In the genomic region with DNA sequence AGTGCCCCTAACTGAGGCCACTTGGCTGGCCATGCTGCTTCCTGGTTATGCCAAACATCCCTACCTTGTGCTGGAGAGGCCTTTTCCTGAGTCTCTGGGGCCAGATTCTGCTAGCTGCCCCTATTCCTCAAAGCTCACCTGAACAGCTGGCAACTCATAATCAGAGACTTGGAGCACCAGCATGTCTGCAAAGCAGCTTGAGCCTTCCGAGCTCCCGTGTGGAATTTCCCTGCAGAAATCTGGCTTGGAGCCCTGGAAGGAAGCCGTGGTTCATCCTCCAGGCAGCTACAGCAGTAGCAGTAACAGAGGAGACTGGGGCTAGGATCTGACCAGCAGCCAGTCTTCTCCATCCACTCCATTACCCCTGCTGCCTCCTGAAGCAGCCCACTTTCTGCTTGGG, we compare ENCODE assay signal across 8 mouse cellular contexts. TPM values are rescaled to one million over a fixed set of nuclear protein-coding genes. Genes with fewer than 3 reads are reported as not detected.
DNase-seq lines count a peak whose midpoint lies in the region; ATAC-seq lines count a peak whose summit lies in the region.

No protein-coding gene starts in this region.

- no peak for DNase-seq in frontal cortex, postnatal 25 days (ENCODE audit: low spot score in 2 of 2)
- peak; percentile 33 for DNase-seq in Muller cell, postnatal 12 days (ENCODE audit: inconsistent ontology term)
- peak; percentile 50 to 53 for DNase-seq in gastrocnemius, adult 8-10 months (ENCODE audit: low spot score in 2 of 2)
- DNase-seq in layer of hippocampus, postnatal 10 days (ENCODE audit: low spot score in 2 of 2) = peak; percentile 47 to 56
- no peak for DNase-seq in thymus, postnatal 36 days
- DNase-seq in forebrain, embryonic 10.5 days (ENCODE audit: extremely low spot score, low spot score) = no peak

- peaks cover 78% of the 10 kb centered on the region for H3K36me3 ChIP-seq in forebrain, embryonic 10.5 days (replicated peaks)

- 94% methylated on average over 3 of the region's 3 CpGs for WGBS in forebrain, embryonic 10.5 days

- no peaks in the 10 kb centered on the region for H3K4me1 ChIP-seq in forebrain, embryonic 10.5 days

- no peaks in the 10 kb centered on the region for H3K9me3 ChIP-seq in forebrain, embryonic 10.5 days

- peak; percentile 76 for ATAC-seq in frontal cortex, adult (ENCODE audit: low TSS enrichment)
- no peak for ATAC-seq in megakaryocyte, adult 5-6 weeks (ENCODE audit: poor library complexity, severe bottlenecking)

- H3K27ac ChIP-seq in forebrain, embryonic 10.5 days = no peak overlapping the region

- H3K4me3 ChIP-seq in forebrain, embryonic 10.5 days = no peak overlapping the region

- no peaks in the 10 kb centered on the region for H3K27me3 ChIP-seq in forebrain, embryonic 10.5 days (ENCODE audit: poor library complexity, severe bottlenecking)

RNA-seq across cellular contexts. Expression of a gene that starts 6.0 kb away (rescaled TPM):
- total RNA-seq in gastrocnemius, adult 8-10 months (2022) = 1 to 10 TPM; 2.2 to 4.0 (median 3.0) TPM
- total RNA-seq in layer of hippocampus, postnatal 10 days (2021) = 10 to 100 TPM; 30.3 to 32.0 TPM
- 21.5 and 25.4 TPM in 2 replicates for total RNA-seq in megakaryocyte, adult 5-6 weeks (2015)
- total RNA-seq in megakaryocyte, adult 5-6 weeks (2017) = 20.4 and 28.9 TPM in 2 replicates
- 29.8 TPM in 2 replicates for polyA plus RNA-seq in forebrain, embryonic 10.5 days (2016; fragmentation: Nextera tagmentation; extraction: Ambion mirVana)

RNA-seq across cellular contexts. Expression of a gene that starts 20.7 kb away (rescaled TPM):
- total RNA-seq in gastrocnemius, adult 8-10 months (2022) = 10 to 100 TPM; 20.9 to 25.1 (median 23.8) TPM
- 10 to 100 TPM; 35.4 to 40.8 TPM for total RNA-seq in layer of hippocampus, postnatal 10 days (2021)
- 22.8 and 29.9 TPM in 2 replicates for total RNA-seq in megakaryocyte, adult 5-6 weeks (2015)
- 37.2 and 43.3 TPM in 2 replicates for total RNA-seq in megakaryocyte, adult 5-6 weeks (2017)
- polyA plus RNA-seq in forebrain, embryonic 10.5 days (2016; fragmentation: Nextera tagmentation; extraction: Ambion mirVana) = 80.0 and 84.5 TPM in 2 replicates

RNA-seq across cellular contexts. Expression of a gene that starts 21.2 kb away (rescaled TPM):
- 10 to 100 TPM in 2 of 4 experiments, 1 to 10 TPM in 2; 9.3 to 11.2 (median 10.3) TPM for total RNA-seq in gastrocnemius, adult 8-10 months (2022)
- 10 to 100 TPM; 64.3 to 74.5 TPM for total RNA-seq in layer of hippocampus, postnatal 10 days (2021)
- 4.9 and 7.9 TPM in 2 replicates for total RNA-seq in megakaryocyte, adult 5-6 weeks (2015)
- total RNA-seq in megakaryocyte, adult 5-6 weeks (2017) = 28.0 and 29.5 TPM in 2 replicates
- polyA plus RNA-seq in forebrain, embryonic 10.5 days (2016; fragmentation: Nextera tagmentation; extraction: Ambion mirVana) = 43.7 and 47.4 TPM in 2 replicates

Comparison
In these comparisons a context has a peak if more than half of its experiments do, and no peak if none do; other contexts are left out.
1. DNase-seq: peak in Muller cell, postnatal 12 days (single experiment), gastrocnemius, adult 8-10 months (2 of 2) and layer of hippocampus, postnatal 10 days (2 of 2); none in frontal cortex, postnatal 25 days (0 of 2), thymus, postnatal 36 days (0 of 2) and forebrain, embryonic 10.5 days (single experiment).
2. RNA of a gene that starts 6.0 kb away (total RNA-seq): 30.3 to 32.0 TPM in layer of hippocampus, postnatal 10 days and 20.4 to 28.9 TPM in megakaryocyte, adult 5-6 weeks; 2.2 to 4.0 TPM in gastrocnemius, adult 8-10 months; every median in the first group is over 4 times any median in the second.